Mouse (Mus musculus): ENCODE data around the gene Gm49318. TPM values are rescaled to one million over a fixed set of nuclear protein-coding genes. Genes with fewer than 3 reads are reported as not detected.

Gene Gm49318
- polyA plus RNA-seq, 2 experiments from 2014 or later, result not detected

Other genes with a start within 250 kb of the Gm49318 start
- not detected for gene Angptl8, start 235.7 kb downstream of the Gm49318 start, polyA plus RNA-seq (2017; shearing (Covaris generic))
- 1 to 10 TPM in 1 of 2 experiments, under 1 TPM in 1; 0.61 to 1.4 TPM for gene Dock6, start 218.6 kb downstream of the Gm49318 start, polyA plus RNA-seq (2017; shearing (Covaris generic))
- 10 to 100 TPM in 1 of 2 experiments, 1 to 10 TPM in 1; 8.4 to 11.3 TPM for gene Rab3d, start 153.1 kb downstream of the Gm49318 start, polyA plus RNA-seq (2017; shearing (Covaris generic))
- gene Ccdc159, start 143.8 kb downstream of the Gm49318 start, polyA plus RNA-seq (2017; shearing (Covaris generic)), result under 1 TPM in 1 of 2 experiments, not detected in 1; 0.94 TPM
- 1 to 10 TPM; 8.0 to 8.7 TPM for gene Tmem205, start 143.7 kb downstream of the Gm49318 start, polyA plus RNA-seq (2017; shearing (Covaris generic))
- gene Plppr2, start 134.2 kb downstream of the Gm49318 start, polyA plus RNA-seq (2017; shearing (Covaris generic)), result under 1 TPM; 0.28 to 0.90 TPM
- gene Swsap1, start 115.5 kb downstream of the Gm49318 start, polyA plus RNA-seq (2017; shearing (Covaris generic)), result 10 to 100 TPM in 1 of 2 experiments, 1 to 10 TPM in 1; 3.2 to 13.5 TPM
- not detected for gene Epor, start 107.8 kb downstream of the Gm49318 start, polyA plus RNA-seq (2017; shearing (Covaris generic))
- gene Rgl3, start 81.8 kb downstream of the Gm49318 start, polyA plus RNA-seq (2017; shearing (Covaris generic)), result not detected
- gene Ccdc151, start 68.6 kb downstream of the Gm49318 start, polyA plus RNA-seq (2017; shearing (Covaris generic)), result not detected
- 10 to 100 TPM; 31.5 to 37.6 TPM for gene Prkcsh, start 68.5 kb downstream of the Gm49318 start, polyA plus RNA-seq (2017; shearing (Covaris generic))
- gene Elavl3, start 19.2 kb downstream of the Gm49318 start, polyA plus RNA-seq (2017; shearing (Covaris generic)), result under 1 TPM in 1 of 2 experiments, not detected in 1; 0.07 TPM
- gene Zfp653, start 117 bp upstream of the Gm49318 start, polyA plus RNA-seq (2017; shearing (Covaris generic)), result 1 to 10 TPM; 4.7 to 7.3 TPM
- 10 to 100 TPM; 35.8 to 55.9 TPM for gene Ecsit, start 14.2 kb upstream of the Gm49318 start, polyA plus RNA-seq (2017; shearing (Covaris generic))
- under 1 TPM in 1 of 2 experiments, not detected in 1; 0.22 TPM for gene Cnn1, start 28.0 kb upstream of the Gm49318 start, polyA plus RNA-seq (2017; shearing (Covaris generic))
- gene Elof1, start 45.9 kb upstream of the Gm49318 start, polyA plus RNA-seq (2017; shearing (Covaris generic)), result 10 to 100 TPM; 76.4 to 95.1 TPM
- gene Acp5, start 64.5 kb upstream of the Gm49318 start, polyA plus RNA-seq (2017; shearing (Covaris generic)), result 100 to 1,000 TPM; 221 to 282 TPM
- gene Pigyl, start 85.6 kb upstream of the Gm49318 start, polyA plus RNA-seq (2017; shearing (Covaris generic)), result 10 to 100 TPM; 45.4 to 48.7 TPM
- not detected for gene Zfp872, start 116.8 kb upstream of the Gm49318 start, polyA plus RNA-seq (2017; shearing (Covaris generic))
- gene Zfp809, start 154.5 kb upstream of the Gm49318 start, polyA plus RNA-seq (2017; shearing (Covaris generic)), result 10 to 100 TPM; 47.0 to 48.9 TPM
- 1 to 10 TPM; 7.1 to 7.4 TPM for gene Zfp599, start 188.6 kb upstream of the Gm49318 start, polyA plus RNA-seq (2017; shearing (Covaris generic))
- 10 to 100 TPM in 1 of 2 experiments, 1 to 10 TPM in 1; 10.0 to 15.8 TPM for gene Zfp810, start 236.4 kb upstream of the Gm49318 start, polyA plus RNA-seq (2017; shearing (Covaris generic))